Mouse (Mus musculus) cortical plate, adult 2 months (tissue): ENCODE results near the gene Immt. TPM values are rescaled to one million over a fixed set of nuclear protein-coding genes. Genes with fewer than 3 reads are reported as not detected.
"Not testable (repeated sequence)": the region's sequence is repeated elsewhere in the genome, so short reads cannot be mapped to it uniquely, and the experiment has no call there.

Experiments used
- H3K27ac ChIP-seq: fragments of 200-500 bp; 2 replicates; pipeline ENCODE4 v1.5.1; 2012; ENCODE audit warnings: low read length, control low read depth, inconsistent platforms; ENCODE audit not compliant: insufficient read depth
- H3K4me1 ChIP-seq: fragments of 200-500 bp; 2 replicates; pipeline ENCODE4 v1.6.1; 2011; ENCODE audit warnings: low read length; ENCODE audit not compliant: control insufficient read depth, insufficient read depth
- H3K4me3 ChIP-seq: fragments of 200-500 bp; 2 replicates; pipeline ENCODE4 v1.5.1; 2011; ENCODE audit warnings: mild to moderate bottlenecking, low read length, control low read depth; ENCODE audit not compliant: insufficient read depth
- CTCF ChIP-seq: fragments of 200-500 bp; IDR thresholded peaks from 2 replicates; pipeline ENCODE4 v1.5.1; 2011; ENCODE audit warnings: mild to moderate bottlenecking, control low read depth, low read length; ENCODE audit not compliant: insufficient read depth; ENCODE audit errors: extremely low read depth
- POLR2A ChIP-seq: fragments of 200-500 bp; IDR thresholded peaks from 2 replicates; pipeline ENCODE4 v1.6.1; 2011; ENCODE audit warnings: mild to moderate bottlenecking, low read length, control low read depth; ENCODE audit not compliant: insufficient read depth; ENCODE audit errors: extremely low read depth
- polyA plus RNA-seq: library from polyadenylated mRNA; depleted of rRNA; stranded (reverse); fragments of >200 nt; gene quantifications from 2 replicates; pipeline ENCODE4 v1.2.3, GENCODE M21; 2012

Gene Immt
- polyA plus RNA-seq, 1 experiment = 85.2 TPM

DNA sequence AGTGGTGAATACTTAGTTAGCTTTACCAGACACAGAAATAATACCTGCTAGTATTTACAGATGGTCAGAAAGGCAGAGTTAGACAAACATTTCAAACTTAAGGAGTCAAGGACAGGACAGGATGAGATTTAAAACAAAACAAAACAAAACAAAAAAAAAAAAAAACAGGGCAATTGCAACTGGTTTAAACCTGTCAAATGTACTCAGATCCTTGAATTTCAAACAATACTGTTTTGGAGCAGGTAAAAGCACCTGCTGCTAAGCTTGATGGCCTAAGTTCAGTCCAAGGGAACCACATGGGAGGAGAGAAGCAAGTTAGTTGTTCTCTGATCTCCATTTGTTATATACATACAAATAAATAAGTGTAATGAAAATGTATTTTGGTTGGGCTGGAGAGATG is 8.7 kb downstream of the Immt start:
- Histone ChIP-seq H3K4me3 (no peak overlapping the region), H3K4me1 (no peaks in the 10 kb centered on the region), H3K27ac (no peak overlapping the region)
- TF ChIP-seq CTCF (no peak), POLR2A (no peak)

GRCm38 (mm10) chr6:71840597-71841290 is 9.6 kb downstream of the Immt start:
- Histone ChIP-seq H3K4me3 (no peak overlapping the region), H3K4me1 (no peaks in the 10 kb centered on the region), H3K27ac (no peak overlapping the region)
- TF ChIP-seq POLR2A (no peak), CTCF (no peak)

DNA sequence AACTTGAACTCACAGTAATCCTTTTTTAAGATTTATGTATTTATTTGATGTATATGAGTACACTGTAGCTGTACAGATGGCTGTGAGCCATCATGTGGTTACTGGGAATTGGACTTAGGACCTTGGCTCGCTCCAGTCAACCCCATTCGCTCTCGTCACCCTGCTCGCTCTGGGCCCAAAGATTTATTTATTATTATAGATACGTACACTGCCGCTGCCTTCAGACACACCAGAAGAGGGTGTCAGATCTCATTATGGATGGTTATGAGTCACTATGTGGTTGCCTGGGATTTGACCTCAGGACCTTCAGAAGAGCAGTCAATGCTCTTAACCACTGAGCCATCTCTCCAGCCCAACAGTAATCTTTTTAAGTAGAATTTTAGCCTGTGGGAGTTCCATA is 15.8 kb downstream of the Immt start:
- H3K4me3 ChIP-seq, H3K4me1 ChIP-seq, H3K27ac ChIP-seq: not testable (repeated sequence)

- TF ChIP-seq POLR2A = no peak
- no peak for TF ChIP-seq CTCF
- no peak overlapping the region for H3K4me3 ChIP-seq
- H3K27ac ChIP-seq = no peak overlapping the region
- no peaks in the 10 kb centered on the region for H3K4me1 ChIP-seq
Observed at GRCm38 (mm10) chr6:71867751-71868150, 36.6 kb downstream of the Immt start.

DNA sequence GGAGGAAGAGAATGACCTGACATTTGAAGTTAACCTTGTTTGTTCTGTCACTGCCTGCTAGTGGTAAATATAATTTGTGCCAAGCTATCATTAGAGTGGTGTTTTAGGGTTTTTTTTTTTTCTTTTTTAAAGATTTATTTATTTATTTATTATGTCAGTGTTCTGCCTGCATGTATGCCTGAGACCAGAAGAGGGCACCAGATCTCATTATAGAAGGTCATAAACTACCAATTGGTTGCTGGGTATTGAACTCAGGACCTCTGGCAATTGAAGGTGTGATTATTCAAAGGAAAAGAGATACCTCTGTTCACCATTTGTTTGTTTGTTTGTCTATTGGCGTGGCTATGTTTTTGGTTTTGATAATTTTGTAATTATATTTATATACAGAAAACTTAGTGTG is 37.7 kb downstream of the Immt start:
- no peak for TF ChIP-seq POLR2A
- no peak for TF ChIP-seq CTCF
- no peak overlapping the region for H3K4me3 ChIP-seq
- no peaks in the 10 kb centered on the region for H3K4me1 ChIP-seq
- no peak overlapping the region for H3K27ac ChIP-seq

DNA sequence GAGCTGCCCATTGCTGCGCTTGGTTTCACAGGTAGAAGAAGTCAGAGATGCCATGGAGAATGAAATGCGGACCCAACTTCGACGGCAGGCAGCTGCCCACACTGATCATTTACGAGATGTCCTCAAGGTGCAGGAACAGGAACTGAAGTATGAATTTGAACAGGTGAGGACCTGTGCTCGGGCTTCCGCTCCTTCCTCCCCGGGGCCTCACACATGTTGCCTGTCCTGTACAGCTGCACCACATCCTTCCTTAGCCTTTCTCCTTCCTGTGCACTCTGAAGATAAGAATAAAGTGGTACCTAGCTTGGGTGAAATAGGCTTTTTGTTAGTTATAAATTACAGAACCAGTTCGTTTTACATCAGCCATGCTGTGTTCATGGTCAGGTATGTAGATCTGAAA is 40.3 kb downstream of the Immt start:
- no peak for TF ChIP-seq CTCF
- no peak for TF ChIP-seq POLR2A
- Histone ChIP-seq H3K27ac (no peak overlapping the region), H3K4me3 (no peak overlapping the region), H3K4me1 (no peaks in the 10 kb centered on the region)

DNA sequence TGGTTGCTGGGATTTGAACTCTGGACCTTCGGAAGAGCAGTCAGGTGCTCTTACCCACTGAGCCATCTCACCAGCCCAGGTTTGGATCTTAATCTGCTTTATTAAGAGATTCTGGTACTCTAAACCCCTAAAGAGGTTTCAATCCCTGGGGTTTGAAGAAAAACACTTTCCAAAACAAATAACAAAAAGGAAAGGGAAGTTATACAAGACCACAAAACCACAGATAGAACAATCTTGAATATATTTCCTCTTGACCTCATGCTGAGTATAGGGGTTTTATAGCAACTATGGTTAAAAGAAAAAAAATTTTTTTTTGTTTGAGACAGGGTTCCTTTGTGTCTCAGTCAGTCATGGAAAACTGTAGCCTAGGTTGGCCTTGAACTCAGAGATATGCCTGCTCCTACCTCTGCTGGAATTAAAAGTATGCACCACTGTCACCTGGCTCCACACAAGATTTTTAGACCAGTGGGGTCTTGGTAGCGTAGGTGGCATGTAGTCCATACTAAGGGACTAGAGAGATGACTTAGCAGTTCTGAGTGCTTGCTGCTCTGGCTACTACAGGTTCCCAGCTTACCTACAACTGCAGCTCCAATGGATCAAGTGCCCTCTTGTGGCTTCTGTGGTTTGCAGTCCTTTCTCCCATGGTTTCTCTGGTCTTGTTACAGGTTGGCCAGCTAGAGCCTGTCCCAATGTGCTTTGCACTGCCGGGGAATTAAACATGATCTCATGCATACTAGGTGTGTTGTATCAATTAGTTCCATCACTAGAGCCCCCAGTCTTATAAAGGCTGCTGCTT is 47.0 kb downstream of the Immt start:
- H3K4me1 ChIP-seq = no peaks in the 10 kb centered on the region
- TF ChIP-seq POLR2A = no peak
- TF ChIP-seq CTCF = no peak
- no peak overlapping the region for H3K4me3 ChIP-seq
- no peak overlapping the region for H3K27ac ChIP-seq

DNA sequence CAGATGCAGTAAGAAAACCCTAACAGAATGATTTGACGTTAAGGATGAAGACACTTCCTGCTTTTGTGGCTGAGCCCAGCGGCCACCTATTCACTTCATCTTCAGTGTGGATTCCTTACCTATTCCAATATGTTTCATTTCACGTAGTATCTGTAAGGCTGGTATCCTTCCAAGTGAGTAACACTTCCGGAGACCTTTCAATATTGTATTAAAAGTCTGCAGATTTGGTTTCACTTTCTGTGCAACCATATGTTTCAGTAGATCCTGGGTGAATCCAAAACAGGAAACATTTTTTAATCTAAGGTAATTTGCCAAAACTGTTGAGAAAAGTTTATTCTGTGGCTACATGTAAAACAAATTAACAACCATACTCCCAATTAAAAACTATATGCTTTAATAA is 62.1 kb downstream of the Immt start:
- no peak overlapping the region for H3K4me3 ChIP-seq
- no peak for TF ChIP-seq CTCF
- TF ChIP-seq POLR2A = no peak
- no peaks in the 10 kb centered on the region for H3K4me1 ChIP-seq
- no peak overlapping the region for H3K27ac ChIP-seq

DNA sequence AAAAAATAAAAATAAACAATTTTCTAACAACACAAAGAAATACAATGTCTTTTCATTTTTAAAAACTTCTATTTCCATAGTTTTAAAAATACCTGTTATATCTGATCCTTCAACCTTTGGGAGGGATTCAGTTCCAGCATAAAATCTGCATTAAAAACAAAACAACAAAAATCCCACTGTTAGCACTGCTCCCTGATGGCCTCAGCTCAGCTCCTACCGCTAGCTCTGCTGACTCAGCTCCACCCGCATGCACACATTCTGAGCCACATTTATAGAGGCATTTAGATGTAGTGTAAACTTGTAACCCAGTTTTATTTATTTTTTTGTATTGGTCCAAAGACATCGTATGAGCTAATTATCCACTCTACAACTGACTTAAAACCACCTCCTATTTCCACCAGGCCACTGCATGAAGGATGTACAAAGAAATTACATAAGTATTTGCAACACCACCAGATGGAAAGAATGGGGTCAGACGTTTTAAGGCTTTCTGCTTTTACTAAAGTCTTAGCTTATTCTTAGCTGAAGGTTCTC is 76.6 kb downstream of the Immt start:
- TF ChIP-seq POLR2A (no peak), CTCF (no peak)
- no peak overlapping the region for H3K27ac ChIP-seq
- no peaks in the 10 kb centered on the region; the same call in 1 of the 2 replicates for H3K4me1 ChIP-seq
- peak overlapping the region; percentile 74 for H3K4me3 ChIP-seq

- Histone ChIP-seq H3K4me1 (no peaks in the 10 kb centered on the region; the same call in 1 of the 2 replicates), H3K27ac (peak within 1 kb of the TSS; percentile 74), H3K4me3 (peak within 1 kb of the TSS; percentile 74)
- peak; percentile 68 for TF ChIP-seq POLR2A
- no peak for TF ChIP-seq CTCF
Observed at GRCm38 (mm10) chr6:71908481-71909381, 77.6 kb downstream of the Immt start, which contains the start of the genes Ptcd3 and Polr1a. Ptcd3 (minus strand) TSS chr6:71908750. Polr1a (plus strand) TSS chr6:71909053.
